Mouse (Mus musculus): ENCODE data around the gene Myo18b. TPM values are rescaled to one million over a fixed set of nuclear protein-coding genes. Genes with fewer than 3 reads are reported as not detected.

Gene Myo18b
- polyA plus RNA-seq, 1 experiment: 5.5 TPM

- H3K4me3 ChIP-seq (replicated peaks; ENCODE audit: extremely low read depth, low read depth, low read length): no peak overlapping the region
- TF ChIP-seq CTCF (IDR thresholded peaks at IDR 0.05; ENCODE audit: insufficient read depth, low read length) (no peak), POLR2A (IDR thresholded peaks at IDR 0.05; ENCODE audit: borderline replicate concordance, extremely low read depth, low read depth, low read length) (no peak)
- no peaks in the 10 kb centered on the region for H3K4me1 ChIP-seq (ENCODE audit: control insufficient read depth, insufficient read depth, low read length)
- DNase-seq: no peak
- 45% methylated on average over 7 of the region's 7 CpGs for WGBS
Measured at GRCm38 (mm10) chr5:112672457-112672856, 223.7 kb downstream of the Myo18b start.

- Histone ChIP-seq H3K4me3 (replicated peaks; ENCODE audit: extremely low read depth, low read depth, low read length) (no peak overlapping the region), H3K4me1 (ENCODE audit: control insufficient read depth, insufficient read depth, low read length) (no peaks in the 10 kb centered on the region)
- 36% methylated on average over 2 of the region's 2 CpGs for WGBS
- DNase-seq: no peak
- TF ChIP-seq POLR2A (IDR thresholded peaks at IDR 0.05; ENCODE audit: borderline replicate concordance, extremely low read depth, low read depth, low read length) (no peak), CTCF (IDR thresholded peaks at IDR 0.05; ENCODE audit: insufficient read depth, low read length) (no peak)
Measured at GRCm38 (mm10) chr5:112671961-112672360, 224.2 kb downstream of the Myo18b start.

GRCm38 (mm10) chr5:112667153-112667552, 229.0 kb downstream of the Myo18b start:
- Histone ChIP-seq H3K4me3 (replicated peaks; ENCODE audit: extremely low read depth, low read depth, low read length) (no peak overlapping the region), H3K4me1 (ENCODE audit: control insufficient read depth, insufficient read depth, low read length) (no peaks in the 10 kb centered on the region)
- no peak for DNase-seq
- TF ChIP-seq CTCF (IDR thresholded peaks at IDR 0.05; ENCODE audit: insufficient read depth, low read length) (no peak), POLR2A (IDR thresholded peaks at IDR 0.05; ENCODE audit: borderline replicate concordance, extremely low read depth, low read depth, low read length) (no peak)
- WGBS: 55% methylated on average over 8 of the region's 8 CpGs

GRCm38 (mm10) chr5:112665661-112666060, 230.5 kb downstream of the Myo18b start:
- WGBS: 51% methylated on average over 7 of the region's 7 CpGs
- H3K4me3 ChIP-seq (replicated peaks; ENCODE audit: extremely low read depth, low read depth, low read length): no peak overlapping the region
- no peak for TF ChIP-seq POLR2A (IDR thresholded peaks at IDR 0.05; ENCODE audit: borderline replicate concordance, extremely low read depth, low read depth, low read length)
- TF ChIP-seq CTCF (IDR thresholded peaks at IDR 0.05; ENCODE audit: insufficient read depth, low read length): no peak
- H3K4me1 ChIP-seq (ENCODE audit: control insufficient read depth, insufficient read depth, low read length): no peaks in the 10 kb centered on the region
- no peak for DNase-seq

- H3K4me3 ChIP-seq (replicated peaks; ENCODE audit: extremely low read depth, low read depth, low read length): no peak overlapping the region
- no peaks in the 10 kb centered on the region for H3K4me1 ChIP-seq (ENCODE audit: control insufficient read depth, insufficient read depth, low read length)
- TF ChIP-seq POLR2A (IDR thresholded peaks at IDR 0.05; ENCODE audit: borderline replicate concordance, extremely low read depth, low read depth, low read length): no peak
- no peak for TF ChIP-seq CTCF (IDR thresholded peaks at IDR 0.05; ENCODE audit: insufficient read depth, low read length)
- 0% methylated on average over 1 of the region's 1 CpGs for WGBS
- DNase-seq: no peak
Measured at GRCm38 (mm10) chr5:112663701-112664100, 232.5 kb downstream of the Myo18b start.

GRCm38 (mm10) chr5:112660924-112661431, 235.2 kb downstream of the Myo18b start:
- DNase-seq: no peak
- H3K4me3 ChIP-seq (replicated peaks; ENCODE audit: extremely low read depth, low read depth, low read length): no peak overlapping the region
- TF ChIP-seq CTCF (IDR thresholded peaks at IDR 0.05; ENCODE audit: insufficient read depth, low read length) (no peak), POLR2A (IDR thresholded peaks at IDR 0.05; ENCODE audit: borderline replicate concordance, extremely low read depth, low read depth, low read length) (no peak)
- H3K4me1 ChIP-seq (ENCODE audit: control insufficient read depth, insufficient read depth, low read length): no peaks in the 10 kb centered on the region
- WGBS: 33% methylated on average over 10 of the region's 10 CpGs

- H3K4me3 ChIP-seq (replicated peaks; ENCODE audit: extremely low read depth, low read depth, low read length): no peak overlapping the region
- WGBS: 27% methylated on average over 4 of the region's 4 CpGs
- no peak for DNase-seq
- no peak for TF ChIP-seq CTCF (IDR thresholded peaks at IDR 0.05; ENCODE audit: insufficient read depth, low read length)
- no peak for TF ChIP-seq POLR2A (IDR thresholded peaks at IDR 0.05; ENCODE audit: borderline replicate concordance, extremely low read depth, low read depth, low read length)
- no peaks in the 10 kb centered on the region for H3K4me1 ChIP-seq (ENCODE audit: control insufficient read depth, insufficient read depth, low read length)
Measured at GRCm38 (mm10) chr5:112659295-112659694, 236.9 kb downstream of the Myo18b start.

- no peak for DNase-seq
- Histone ChIP-seq H3K4me3 (replicated peaks; ENCODE audit: extremely low read depth, low read depth, low read length) (no peak overlapping the region), H3K4me1 (ENCODE audit: control insufficient read depth, insufficient read depth, low read length) (no peaks in the 10 kb centered on the region)
- TF ChIP-seq CTCF (IDR thresholded peaks at IDR 0.05; ENCODE audit: insufficient read depth, low read length) (no peak), POLR2A (IDR thresholded peaks at IDR 0.05; ENCODE audit: borderline replicate concordance, extremely low read depth, low read depth, low read length) (no peak)
- WGBS: 11% methylated on average over 6 of the region's 6 CpGs
Measured at GRCm38 (mm10) chr5:112656811-112657210, 239.4 kb downstream of the Myo18b start.

- DNase-seq: no peak
- 6% methylated on average over 15 of the region's 15 CpGs for WGBS
- Histone ChIP-seq H3K4me1 (ENCODE audit: control insufficient read depth, insufficient read depth, low read length) (no peaks in the 10 kb centered on the region), H3K4me3 (replicated peaks; ENCODE audit: extremely low read depth, low read depth, low read length) (no peak overlapping the region)
- TF ChIP-seq CTCF (IDR thresholded peaks at IDR 0.05; ENCODE audit: insufficient read depth, low read length) (no peak), POLR2A (IDR thresholded peaks at IDR 0.05; ENCODE audit: borderline replicate concordance, extremely low read depth, low read depth, low read length) (no peak)
Measured at GRCm38 (mm10) chr5:112655986-112656541, 240.1 kb downstream of the Myo18b start.

- no peak for TF ChIP-seq POLR2A (IDR thresholded peaks at IDR 0.05; ENCODE audit: borderline replicate concordance, extremely low read depth, low read depth, low read length)
- no peak for TF ChIP-seq CTCF (IDR thresholded peaks at IDR 0.05; ENCODE audit: insufficient read depth, low read length)
- H3K4me3 ChIP-seq (replicated peaks; ENCODE audit: extremely low read depth, low read depth, low read length): no peak overlapping the region
- 5% methylated on average over 14 of the region's 14 CpGs for WGBS
- no peak for DNase-seq
- H3K4me1 ChIP-seq (ENCODE audit: control insufficient read depth, insufficient read depth, low read length): no peaks in the 10 kb centered on the region
Measured at GRCm38 (mm10) chr5:112655529-112655928, 240.6 kb downstream of the Myo18b start.

Measured in lung, adult 2 months (tissue).